In genomic region chr3:50382729-50383128, GRCm38 (mm10) we compare ENCODE assay signal across 8 mouse cellular contexts.
DNase-seq lines count a peak whose midpoint lies in the region; ATAC-seq and TF ChIP-seq lines count a peak whose summit lies in the region.

No protein-coding gene starts in this region.

- peak; percentile 42; the same call in 1 of the 2 replicates for ATAC-seq in heart, embryonic 11.5 days (replicated peaks; ENCODE audit: insufficient number of reproducible peaks, low FRiP score, low TSS enrichment)
- no peak for ATAC-seq in hindbrain, embryonic 16.5 days
- peak; percentile 92 for ATAC-seq in megakaryocyte, adult 5-6 weeks (ENCODE audit: poor library complexity, severe bottlenecking)

- no peak overlapping the region; the same call in 1 of the 2 replicates for H3K4me2 ChIP-seq in heart, embryonic 11.5 days
- peak overlapping the region; percentile 56 for H3K4me2 ChIP-seq in hindbrain, embryonic 16.5 days (ENCODE audit: low read length)

- H3K4me1 ChIP-seq in heart, embryonic 11.5 days (ENCODE audit: control insufficient read depth, insufficient read depth, low read length), result no peaks in the 10 kb centered on the region
- H3K4me1 ChIP-seq in heart, adult 2 months (ENCODE audit: control insufficient read depth, insufficient read depth, low read length), result peaks cover 2% of the 10 kb centered on the region
- peaks cover 4% of the 10 kb centered on the region for H3K4me1 ChIP-seq in hindbrain, embryonic 16.5 days (ENCODE audit: control insufficient read depth, insufficient read depth, low read depth, low read length)

- H3K27ac ChIP-seq in heart, embryonic 11.5 days (ENCODE audit: low read depth, low read length), result no peak overlapping the region
- no peak overlapping the region for H3K27ac ChIP-seq in heart, adult 2 months
- H3K27ac ChIP-seq in hindbrain, embryonic 16.5 days (ENCODE audit: low read depth, low read length), result no peak overlapping the region

- WGBS in heart, embryonic 11.5 days (ENCODE audit: insufficient replicate concordance), result 35% methylated on average over 5 of the region's 5 CpGs
- 20% methylated on average over 5 of the region's 5 CpGs for WGBS in heart, adult 2 months
- WGBS in hindbrain, embryonic 16.5 days, result 24% methylated on average over 5 of the region's 5 CpGs

- H3K9me3 ChIP-seq in heart, embryonic 11.5 days (replicated peaks; ENCODE audit: control insufficient read depth, low read length), result no peaks in the 10 kb centered on the region
- H3K9me3 ChIP-seq in hindbrain, embryonic 16.5 days (ENCODE audit: control insufficient read depth, low read length), result no peaks in the 10 kb centered on the region

- intact Hi-C loops in heart, adult 2 months (cut with DNase I), result loop anchor here (10.0 kb wide), 1 partner anchor 782 kb away; no protein-coding TSS in a partner anchor

- TF ChIP-seq CTCF in heart, adult 2 months (IDR thresholded peaks at IDR 0.05), result no peak

- no peaks in the 10 kb centered on the region for H3K79me2 ChIP-seq in heart, adult 2 months (replicated peaks; ENCODE audit: control insufficient read depth, insufficient read depth, low read length)

- TF ChIP-seq EP300 in heart, adult 2 months (IDR thresholded peaks at IDR 0.05; ENCODE audit: insufficient read depth, low read depth, low read length), result no peak

- TF ChIP-seq POLR2A in heart, adult 2 months (IDR thresholded peaks at IDR 0.05; ENCODE audit: insufficient read depth, low read depth, low read length), result no peak

- no peaks in the 10 kb centered on the region for H3K27me3 ChIP-seq in heart, embryonic 11.5 days (ENCODE audit: control insufficient read depth, insufficient read depth, low read length)
- H3K27me3 ChIP-seq in heart, adult 2 months (ENCODE audit: control insufficient read depth, insufficient read depth, low read length), result no peaks in the 10 kb centered on the region
- no peaks in the 10 kb centered on the region for H3K27me3 ChIP-seq in hindbrain, embryonic 16.5 days (replicated peaks; ENCODE audit: control insufficient read depth, insufficient read depth, low read length)

- DNase-seq in heart, adult 2 months, result no peak
- peak; percentile 56 for DNase-seq in embryo, embryonic 10.5 days (ENCODE audit: low spot score)
- no peak for DNase-seq in thymus, postnatal 0 days (ENCODE audit: low spot score)
- DNase-seq in gastrocnemius, adult 8-10 months (ENCODE audit: low spot score in 2 of 2), result no peak
- no peak for DNase-seq in layer of hippocampus, adult 9-10 months (ENCODE audit: low spot score)

- H3K36me3 ChIP-seq in heart, embryonic 11.5 days (ENCODE audit: control insufficient read depth, insufficient read depth, low read length), result no peaks in the 10 kb centered on the region
- H3K36me3 ChIP-seq in heart, adult 2 months (ENCODE audit: control insufficient read depth, insufficient read depth, low read length), result no peaks in the 10 kb centered on the region
- no peaks in the 10 kb centered on the region for H3K36me3 ChIP-seq in hindbrain, embryonic 16.5 days (ENCODE audit: control insufficient read depth, insufficient read depth, low read length)

- no peak overlapping the region for H3K4me3 ChIP-seq in heart, embryonic 11.5 days (ENCODE audit: low read depth, low read length)
- no peak overlapping the region for H3K4me3 ChIP-seq in heart, adult 2 months
- H3K4me3 ChIP-seq in hindbrain, embryonic 16.5 days (ENCODE audit: low read length), result no peak overlapping the region

- no peak overlapping the region for H3K9ac ChIP-seq in heart, embryonic 11.5 days (ENCODE audit: low read depth, low read length)
- no peak overlapping the region for H3K9ac ChIP-seq in heart, adult 2 months (ENCODE audit: low read depth, low read length)
- no peak overlapping the region for H3K9ac ChIP-seq in hindbrain, embryonic 16.5 days (ENCODE audit: low read depth, low read length)
